Mouse (Mus musculus) mesoderm, embryonic 11.5 days (tissue): Measurements from ENCODE around the gene Tbc1d4.

Source experiments
- DNase-seq: peaks from one replicate; pipeline ENCODE4 v3.0.0-alpha.2; 2012; ENCODE audit warnings: low read depth, low spot score

Tbc1d4 gene

DNA sequence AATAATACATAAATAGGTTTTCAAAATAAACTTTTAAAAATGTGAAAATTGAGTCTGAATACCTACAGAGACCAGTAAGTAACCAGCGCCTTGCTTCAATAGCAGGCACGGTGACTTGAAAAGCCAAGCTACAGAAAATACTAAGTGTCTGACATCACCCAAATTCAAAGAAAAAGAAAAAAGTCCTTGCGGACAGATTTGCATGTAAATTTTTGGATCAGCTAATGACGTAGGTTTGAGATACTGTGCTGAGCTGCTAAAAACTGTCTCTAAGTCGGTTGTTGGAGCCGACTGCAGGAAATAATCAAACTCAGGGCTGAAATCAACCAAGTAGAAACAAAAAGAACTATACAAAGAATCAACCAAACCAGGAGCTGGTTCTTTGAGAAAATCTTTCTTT lies 107.1 kb downstream of the Tbc1d4 start:
- no peak for DNase-seq

DNA sequence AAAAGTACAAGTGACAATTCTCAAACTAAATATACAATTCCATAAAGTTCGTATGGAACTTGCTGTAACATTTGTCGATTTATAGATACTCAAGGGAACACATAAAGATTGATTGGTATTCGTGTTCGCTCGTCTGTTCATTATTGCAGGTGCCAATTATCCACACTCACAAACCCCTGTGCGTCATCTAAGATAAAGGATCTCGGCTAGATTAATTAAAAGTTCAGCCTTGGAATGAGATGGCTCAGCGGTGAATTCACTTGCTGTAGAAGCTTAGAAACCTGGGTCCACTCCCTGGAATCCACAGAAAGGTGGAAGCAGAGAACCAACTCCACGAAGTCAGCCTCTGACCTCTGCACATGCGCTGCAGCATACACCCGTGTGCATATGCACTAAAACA lies 107.5 kb downstream of the Tbc1d4 start:
- DNase-seq: no peak

DNA sequence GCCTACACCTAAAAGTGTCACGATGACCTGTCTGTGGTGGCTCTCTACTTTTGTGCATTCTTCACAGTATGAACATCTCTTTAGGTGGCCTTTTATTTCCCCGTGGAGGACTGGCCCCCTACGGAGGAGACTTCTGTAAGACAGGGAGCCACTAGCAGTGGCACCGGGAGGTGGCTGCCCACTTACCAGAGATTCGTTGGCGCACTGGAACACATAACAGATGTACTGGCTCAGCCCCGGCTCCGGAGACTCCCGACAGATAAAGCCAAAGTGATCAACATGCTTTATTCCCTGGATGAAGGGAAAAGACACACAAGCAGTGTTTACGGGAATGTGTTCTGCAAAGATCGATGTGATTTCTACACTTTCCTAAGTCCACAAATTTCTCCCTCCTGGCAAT lies 108.2 kb downstream of the Tbc1d4 start:
- DNase-seq: no peak

DNA sequence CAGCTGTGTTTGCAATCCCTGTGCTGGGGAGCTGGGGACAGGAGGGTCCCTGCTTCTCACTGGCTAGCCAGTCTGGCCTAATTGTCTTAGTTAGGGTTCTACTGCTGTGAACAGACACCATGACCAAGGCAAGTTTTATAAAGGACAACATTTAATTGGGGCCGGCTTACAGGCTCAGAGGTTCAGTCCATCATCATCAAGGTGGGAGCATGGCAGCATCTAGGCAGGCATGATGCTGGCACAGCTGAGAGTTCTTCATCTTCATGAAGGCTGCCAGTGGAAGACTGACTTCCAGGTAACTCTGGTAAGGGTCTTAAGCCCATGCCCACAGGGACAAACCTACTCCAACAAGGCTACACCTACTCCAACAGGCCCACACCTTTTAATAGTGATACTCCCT lies 109.2 kb downstream of the Tbc1d4 start:
- DNase-seq: no peak

DNA sequence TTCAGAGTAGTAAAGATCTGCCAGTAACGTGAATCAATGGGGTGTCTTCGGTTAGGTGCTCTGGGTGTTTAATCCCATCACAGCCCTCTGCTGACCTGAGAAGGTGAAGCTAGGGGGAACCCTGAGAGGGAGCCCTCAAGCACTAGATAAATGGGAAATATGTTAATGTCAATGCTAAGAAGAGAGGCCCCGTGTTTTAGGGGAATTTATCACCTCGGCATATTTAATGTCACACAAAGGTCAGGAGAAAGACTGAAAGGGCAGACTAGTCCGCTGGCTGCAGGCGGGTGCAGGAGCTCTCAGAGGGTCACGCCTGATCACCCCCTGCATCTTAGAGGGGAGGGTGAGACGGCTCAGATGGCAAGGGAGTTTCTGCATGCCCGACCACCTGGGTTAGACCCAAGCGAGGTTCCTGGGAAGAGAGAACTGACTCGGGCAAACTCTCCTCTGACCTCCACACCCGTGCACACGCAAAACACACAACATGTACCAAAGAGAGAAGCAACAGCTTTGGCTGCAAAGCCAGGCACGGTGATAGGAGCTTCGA lies 120.7 kb downstream of the Tbc1d4 start:
- no peak for DNase-seq

DNA sequence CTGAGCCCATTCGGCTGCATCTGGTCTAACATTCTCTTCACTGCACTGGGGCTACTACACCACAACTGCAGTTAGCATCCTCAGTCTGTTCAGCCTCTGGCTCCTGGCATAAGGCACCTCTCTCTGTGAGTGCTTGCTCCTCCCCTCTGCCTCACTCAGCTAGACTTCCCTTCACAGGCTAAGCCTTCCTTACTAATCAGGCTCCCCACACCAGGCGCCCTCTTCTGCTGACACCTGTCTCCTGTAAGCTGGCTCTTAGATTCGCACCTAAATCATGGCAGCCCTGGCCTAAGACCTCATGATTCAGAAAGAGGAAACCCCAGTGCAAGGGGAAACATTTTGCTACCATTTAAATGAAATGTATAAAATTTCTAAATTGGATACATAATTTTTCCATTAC lies 122.4 kb downstream of the Tbc1d4 start:
- DNase-seq: no peak

DNA sequence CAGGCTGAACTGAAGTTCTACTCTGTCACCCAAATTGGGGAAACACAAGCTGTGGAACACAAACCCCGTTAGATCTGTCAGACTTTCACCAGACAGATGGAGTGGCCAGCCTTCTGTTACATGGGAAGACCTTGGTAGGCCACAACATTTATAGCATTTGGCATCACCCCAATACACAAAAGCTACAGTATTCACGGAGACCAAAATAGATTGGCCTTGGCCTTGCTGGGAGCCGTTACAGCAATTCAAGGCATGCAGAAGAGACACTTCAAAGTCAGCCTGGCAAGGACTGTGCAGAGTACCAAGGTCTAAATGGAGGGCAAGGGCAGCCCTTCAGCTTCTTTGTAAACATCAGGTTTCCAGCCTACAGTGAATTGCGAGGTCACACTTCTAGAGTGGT lies 125.8 kb downstream of the Tbc1d4 start:
- DNase-seq: no peak

DNA sequence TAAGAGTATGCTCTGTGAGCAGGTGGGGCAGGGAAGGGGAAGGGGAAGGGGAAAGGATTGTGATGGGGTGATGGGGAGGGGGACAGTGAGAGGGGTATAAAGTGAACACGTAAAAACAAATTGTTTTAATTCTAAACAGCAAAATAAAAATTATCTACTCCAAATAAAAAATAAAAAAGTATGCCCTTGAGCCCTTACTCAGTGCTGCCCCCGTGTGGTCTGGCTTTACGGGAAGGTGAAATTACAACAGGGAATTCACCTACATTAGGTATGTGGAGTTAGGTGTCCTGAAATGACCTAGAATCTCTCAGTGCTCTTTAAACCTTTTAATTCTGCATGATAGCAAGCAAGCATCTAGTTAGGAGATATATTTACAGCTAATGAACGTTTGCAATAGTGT lies 126.7 kb downstream of the Tbc1d4 start:
- no peak for DNase-seq

DNA sequence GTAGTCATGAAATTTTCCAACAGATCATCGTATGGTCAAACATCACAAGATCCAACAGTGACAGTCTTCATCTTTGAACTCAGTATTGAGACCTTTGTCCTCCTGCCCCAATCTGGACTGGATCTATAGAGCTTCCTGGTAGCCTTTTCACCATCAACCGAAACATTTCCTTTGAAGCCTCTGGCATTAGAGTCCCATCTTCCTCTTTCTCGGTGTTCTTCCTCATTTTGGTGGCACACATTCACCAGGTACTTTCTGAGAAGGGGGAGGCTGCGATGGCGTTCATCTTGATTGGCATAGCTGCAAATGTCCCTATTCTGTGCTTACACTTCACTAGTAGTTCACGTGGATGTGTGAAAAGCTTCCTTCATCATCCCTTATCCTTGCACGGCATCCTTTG lies 127.8 kb downstream of the Tbc1d4 start:
- no peak for DNase-seq

DNA sequence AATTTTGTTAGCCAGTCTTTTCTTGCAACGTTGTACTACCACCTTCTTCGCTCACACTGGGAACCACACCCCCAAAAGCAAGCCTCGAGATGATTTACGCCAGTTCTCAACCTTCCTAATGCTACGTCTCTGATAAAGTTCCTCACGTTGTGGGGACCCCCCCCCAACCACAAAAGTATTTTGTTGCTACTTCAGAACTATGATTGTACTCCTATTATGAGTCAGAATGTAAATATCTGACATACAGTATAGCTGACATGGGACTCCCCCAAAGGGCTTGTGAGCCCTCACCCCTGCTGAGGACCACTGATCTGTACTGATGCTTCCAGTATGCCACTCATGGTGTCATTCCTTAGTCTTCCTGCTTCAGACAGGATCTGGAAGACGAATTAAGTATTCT lies 128.4 kb downstream of the Tbc1d4 start:
- no peak for DNase-seq

DNA sequence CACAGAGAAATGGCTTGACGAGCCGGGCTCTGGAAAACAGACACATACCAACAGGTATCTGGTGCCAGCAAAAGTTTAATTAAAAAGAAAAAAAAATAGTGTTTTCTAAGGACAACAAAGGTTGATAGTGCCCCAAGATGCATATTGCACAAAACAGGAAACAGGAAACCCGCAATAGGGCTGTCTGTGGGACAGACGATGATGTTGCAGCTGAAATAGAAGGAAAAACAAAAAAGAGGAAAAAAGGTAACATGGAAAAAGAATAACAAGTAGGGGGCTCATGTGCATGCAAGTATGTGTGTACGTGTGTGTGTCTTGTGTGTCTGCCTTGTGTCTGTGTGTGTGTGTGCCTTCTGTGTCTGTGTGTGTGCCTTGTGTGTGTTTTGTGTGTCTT lies 131.2 kb downstream of the Tbc1d4 start:
- DNase-seq: no peak

DNA sequence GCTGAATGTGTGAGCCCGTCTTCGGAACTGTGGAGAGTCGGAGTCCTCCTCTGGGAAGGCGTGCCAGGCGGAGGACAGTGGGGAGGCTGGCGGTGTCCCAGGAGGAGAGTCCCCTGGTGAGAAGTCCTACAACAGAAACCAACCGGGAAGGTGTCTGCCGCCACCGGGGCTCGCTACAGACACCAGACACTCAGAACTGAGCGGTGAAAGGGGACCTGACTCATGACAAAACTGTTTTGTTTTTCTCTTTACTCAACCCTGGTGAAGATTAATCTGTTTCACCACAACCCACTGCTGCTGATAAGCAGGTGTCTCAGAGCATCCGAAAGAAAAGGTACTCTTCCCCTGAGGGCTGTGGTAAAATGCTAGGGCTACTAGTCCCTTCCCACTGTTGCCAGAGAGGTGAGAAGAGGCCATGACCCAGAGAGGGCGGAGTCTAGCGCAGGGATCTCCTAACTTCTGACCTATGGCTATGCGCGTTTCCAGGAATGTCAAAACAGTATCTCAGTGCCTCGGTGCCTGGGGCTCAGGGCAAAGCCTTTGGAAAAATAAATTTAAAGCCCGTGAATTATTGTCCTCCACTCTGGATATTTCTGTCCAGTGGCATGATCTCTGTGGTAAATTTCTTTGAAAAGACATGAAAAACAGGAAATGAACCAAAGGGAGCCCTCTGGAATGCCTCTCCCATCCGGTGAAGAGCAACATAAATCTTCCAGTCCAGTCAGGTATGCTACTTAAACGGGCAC lies 131.7 kb downstream of the Tbc1d4 start:
- peak; percentile 64 for DNase-seq

DNA sequence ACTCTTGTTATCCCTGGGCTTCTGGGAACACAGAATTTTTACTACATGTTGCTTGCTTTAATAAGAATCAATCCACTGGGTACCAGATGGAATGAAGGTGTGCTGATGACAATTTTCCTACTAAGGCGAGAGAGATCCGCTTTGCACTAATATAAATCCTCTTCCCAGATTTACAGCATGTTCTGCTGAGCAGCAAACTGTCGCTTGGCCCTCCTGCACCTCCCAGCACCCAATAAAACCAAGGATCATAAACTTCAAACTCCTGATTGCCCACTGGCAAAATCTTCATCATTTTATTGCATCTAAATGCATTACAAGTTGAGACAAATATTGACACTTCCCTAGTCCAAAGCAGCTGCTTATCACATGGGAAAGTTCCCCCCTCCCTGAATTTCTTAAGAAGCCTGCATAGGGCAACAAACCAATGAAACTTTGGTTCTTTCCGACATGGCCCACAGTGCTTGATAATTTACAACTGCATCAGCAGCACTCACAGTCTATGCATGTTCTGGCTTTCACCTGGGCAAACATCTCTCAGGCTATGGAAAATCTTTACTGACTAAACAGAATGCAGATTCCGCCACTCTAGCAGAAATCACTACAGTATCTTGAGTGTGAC lies 139.4 kb downstream of the Tbc1d4 start:
- DNase-seq: no peak

DNA sequence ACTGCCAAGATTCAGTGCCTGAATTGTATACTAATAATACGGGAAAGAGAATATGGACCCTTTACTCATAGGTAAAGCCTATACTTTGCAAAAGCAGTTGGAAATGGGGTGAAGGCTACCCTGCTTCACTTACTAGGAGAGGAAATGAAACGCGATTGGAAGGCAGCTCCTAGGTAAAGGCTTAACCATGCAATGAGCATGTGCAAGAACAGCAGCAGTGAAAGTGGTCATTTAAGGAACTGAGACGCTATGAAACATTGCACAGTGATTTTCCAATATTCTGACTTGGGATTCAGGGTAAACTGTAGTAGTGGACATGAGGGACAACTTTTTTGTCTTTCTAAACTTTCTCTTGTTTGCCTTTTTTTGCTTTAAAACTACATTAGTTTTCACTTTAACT lies 140.8 kb downstream of the Tbc1d4 start:
- DNase-seq: no peak

DNA sequence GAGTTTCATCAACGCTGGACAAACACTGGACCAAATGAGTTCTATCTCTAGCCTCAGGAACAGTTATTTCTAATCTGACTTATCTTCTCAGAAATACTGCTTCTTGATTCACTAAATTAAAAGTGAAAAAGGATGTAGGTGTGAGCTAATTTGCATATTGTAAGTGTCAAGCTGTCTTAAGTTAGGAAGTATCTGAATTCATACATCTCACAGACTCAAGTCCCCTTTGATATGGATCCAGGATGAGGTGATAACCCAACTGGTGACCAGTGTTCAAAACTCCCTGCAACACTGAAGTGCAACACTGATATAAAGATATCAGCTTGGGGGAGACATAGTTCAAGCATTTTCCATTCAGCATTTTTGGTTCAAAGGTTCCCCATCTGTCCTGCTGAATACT lies 141.5 kb downstream of the Tbc1d4 start:
- DNase-seq: no peak

DNA sequence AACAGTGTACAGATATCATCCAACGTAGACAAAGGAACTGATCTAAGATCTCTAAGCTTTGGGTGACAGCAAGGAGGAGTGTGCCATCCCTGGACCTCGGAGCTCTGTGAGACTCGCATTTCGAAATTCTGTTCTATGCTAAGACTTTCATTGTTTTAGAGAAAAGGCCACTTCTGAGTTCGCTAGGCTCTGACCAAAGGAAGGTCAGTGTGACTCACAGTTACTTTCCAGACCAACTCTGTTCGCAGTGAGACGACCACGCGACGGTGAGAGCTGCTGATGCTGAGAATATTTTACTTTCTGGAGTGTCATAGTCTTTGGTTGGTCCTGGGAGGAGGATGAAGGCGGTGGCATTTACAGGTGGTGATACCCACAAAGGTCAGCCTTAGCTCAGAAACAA lies 142.5 kb downstream of the Tbc1d4 start:
- DNase-seq: no peak

DNA sequence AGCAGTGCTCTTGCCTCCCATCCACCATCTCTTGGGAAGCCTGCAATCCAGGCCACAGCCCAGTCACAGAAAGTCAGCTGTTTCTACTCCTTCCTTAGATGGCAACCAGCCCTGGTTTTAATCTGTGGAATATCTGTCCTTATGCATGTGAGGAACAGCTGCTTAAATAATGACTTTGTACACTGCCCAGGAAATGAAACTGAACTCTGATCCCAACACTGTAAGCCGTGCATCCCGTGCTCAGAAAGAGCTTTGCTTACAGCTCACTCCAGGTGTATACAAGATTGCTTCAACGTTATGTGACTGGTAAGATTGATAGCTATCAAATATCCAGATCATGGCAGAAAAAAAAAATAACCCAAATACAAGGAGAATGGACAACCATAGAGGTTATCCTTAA lies 143.1 kb downstream of the Tbc1d4 start:
- DNase-seq: no peak

DNA sequence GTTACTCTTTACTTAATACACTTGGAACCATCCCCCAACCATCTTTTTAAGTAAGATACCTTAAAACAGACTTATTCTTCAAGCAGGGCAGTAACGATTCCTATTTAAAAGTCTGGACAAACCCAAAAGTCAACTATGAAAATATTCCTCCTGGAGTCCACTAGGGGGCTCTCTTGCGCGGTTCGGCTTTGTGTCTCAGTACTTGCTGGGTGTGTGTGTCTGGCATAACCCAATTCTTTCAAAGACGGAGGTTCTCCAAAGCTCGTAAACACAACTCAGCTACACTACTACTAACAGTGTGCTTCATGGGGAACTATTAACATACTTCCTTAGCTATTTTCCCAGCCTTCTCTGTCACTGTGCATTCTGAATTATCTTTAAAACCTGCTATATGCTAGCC lies 148.2 kb downstream of the Tbc1d4 start:
- peak; percentile 65 for DNase-seq

DNA sequence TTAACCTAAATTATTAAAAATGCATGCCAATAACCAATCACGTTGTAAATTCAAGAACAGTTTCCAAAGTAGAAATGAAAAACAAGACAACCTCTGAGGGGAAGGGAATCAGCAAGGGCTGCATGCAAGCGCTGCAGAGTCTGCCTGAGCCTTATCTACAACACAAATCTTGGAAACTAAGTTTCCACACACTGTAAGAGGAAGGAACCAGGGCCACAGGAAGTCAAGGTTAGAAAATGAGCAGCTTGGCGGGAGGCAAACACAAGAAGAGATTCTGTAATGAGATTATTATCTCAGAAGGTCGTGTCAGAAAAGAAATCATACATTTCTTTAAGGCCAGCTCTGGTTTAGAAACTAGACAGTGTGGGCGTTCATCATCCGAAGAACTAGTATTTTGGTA lies 156.1 kb downstream of the Tbc1d4 start:
- DNase-seq: no peak

DNA sequence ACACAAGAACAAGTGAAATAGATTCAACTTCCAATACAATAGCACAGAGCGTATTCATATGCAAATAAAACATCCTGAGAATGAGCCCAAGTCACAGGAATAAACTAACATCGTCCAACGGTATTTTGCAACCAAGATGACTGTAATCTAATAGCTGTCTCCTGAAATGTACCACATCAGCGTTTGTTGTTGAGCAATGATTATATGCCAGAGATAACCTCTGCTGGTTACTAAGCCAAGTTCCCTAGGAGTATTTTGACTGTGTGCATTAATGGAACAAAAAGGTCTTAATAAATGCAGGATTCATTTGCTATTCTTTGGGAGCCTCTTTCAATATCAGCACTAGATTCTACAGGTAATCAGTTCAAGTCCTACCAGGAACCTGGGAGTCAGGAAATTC lies 161.1 kb downstream of the Tbc1d4 start:
- DNase-seq: no peak

DNA sequence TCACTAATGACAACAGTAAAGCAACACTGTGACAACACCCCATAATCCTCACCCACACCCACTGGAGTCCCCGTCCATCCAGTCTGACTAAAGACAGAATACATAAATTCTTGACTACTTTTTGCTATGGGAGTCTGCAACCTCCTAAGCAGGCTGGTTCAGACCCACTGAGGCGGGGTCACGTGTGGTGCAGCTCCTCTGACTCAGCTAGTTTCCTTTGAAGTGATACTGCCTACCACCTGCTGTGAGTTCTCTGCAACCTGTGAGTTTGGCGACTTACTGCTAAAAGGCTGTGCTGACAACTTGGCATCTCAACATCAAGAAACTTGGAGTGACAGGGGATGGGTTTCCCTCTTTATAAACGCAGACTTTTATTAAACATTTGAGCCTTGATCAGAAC lies 163.8 kb downstream of the Tbc1d4 start:
- DNase-seq: no peak

DNA sequence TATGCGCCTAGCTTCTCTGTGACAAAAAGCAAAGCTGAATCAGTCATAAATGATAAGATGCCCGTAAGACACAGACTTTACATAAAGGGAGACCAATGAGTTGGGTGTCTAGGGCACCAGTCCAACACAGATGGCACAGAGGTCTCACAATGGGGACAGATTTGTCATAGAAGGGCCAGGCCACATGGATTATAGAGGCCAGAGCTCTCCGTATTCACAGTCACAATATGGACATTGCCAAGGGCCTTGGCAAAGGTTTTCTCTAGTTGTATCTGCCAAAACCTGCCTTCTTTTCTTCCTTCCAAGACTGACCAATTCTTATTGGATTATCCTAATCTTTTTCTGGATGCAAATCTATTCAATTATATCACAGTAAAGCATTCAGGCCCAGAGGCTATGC lies 171.1 kb downstream of the Tbc1d4 start:
- no peak for DNase-seq

DNA sequence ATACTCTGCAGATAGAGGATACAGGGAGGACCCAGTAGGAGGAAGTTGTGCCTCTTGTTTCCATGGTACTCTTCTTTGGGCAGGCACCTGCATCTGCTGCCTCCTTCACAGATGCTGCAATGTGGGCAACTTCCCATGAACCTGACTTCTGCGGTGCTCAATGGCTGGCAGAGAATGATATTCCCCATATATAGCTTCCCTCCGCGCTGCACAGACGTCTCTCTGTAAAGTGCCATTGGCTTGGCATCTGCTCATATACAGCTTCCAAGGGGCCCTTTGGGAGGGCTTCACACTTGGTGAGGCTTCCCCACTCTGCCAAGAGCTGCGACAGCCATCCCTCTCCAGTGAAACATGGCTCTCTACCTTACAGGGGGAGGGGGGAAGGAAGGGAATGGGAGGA lies 178.5 kb downstream of the Tbc1d4 start:
- no peak for DNase-seq
